Mouse (Mus musculus): Measurements from ENCODE around the gene Scgb1a1. TPM values are rescaled to one million over a fixed set of nuclear protein-coding genes. Genes with fewer than 3 reads are reported as not detected.

Gene Scgb1a1
- polyA plus RNA-seq (2017; shearing (Covaris generic)), result not detected

GRCm38 (mm10) chr19:9087821-9088220 lies at the start of gene Scgb1a1:
Gene Scgb1a1, minus strand, starts transcription at chr19:9087958.

GRCm38 (mm10) chr19:9135512-9136331 lies 48.0 kb upstream of the Scgb1a1 start, which contains the start of gene Asrgl1:
Gene Asrgl1, minus strand, starts transcription at chr19:9135636.

Other genes starting within 250 kb of the Scgb1a1 start
- gene Gng3, start 248.8 kb downstream of the Scgb1a1 start, polyA plus RNA-seq (2017; shearing (Covaris generic)), result not detected
- not detected for gene Lrrn4cl, start 237.2 kb downstream of the Scgb1a1 start, polyA plus RNA-seq (2017; shearing (Covaris generic))
- 149 TPM for gene Ubxn1, start 216.5 kb downstream of the Scgb1a1 start, polyA plus RNA-seq (2017; shearing (Covaris generic))
- 44.5 TPM for gene Uqcc3, start 207.0 kb downstream of the Scgb1a1 start, polyA plus RNA-seq (2017; shearing (Covaris generic))
- 34.3 TPM for gene Lbhd1, start 204.2 kb downstream of the Scgb1a1 start, polyA plus RNA-seq (2017; shearing (Covaris generic))
- not detected for gene Gm49403, start 204.0 kb downstream of the Scgb1a1 start, polyA plus RNA-seq (2017; shearing (Covaris generic))
- 22.7 TPM for gene 1810009A15Rik, start 199.1 kb downstream of the Scgb1a1 start, polyA plus RNA-seq (2017; shearing (Covaris generic))
- not detected for gene Gm49416, start 199.0 kb downstream of the Scgb1a1 start, polyA plus RNA-seq (2017; shearing (Covaris generic))
- gene Ints5, start 195.0 kb downstream of the Scgb1a1 start, polyA plus RNA-seq (2017; shearing (Covaris generic)), result 35.9 TPM
- 100 TPM for gene Ganab, start 189.9 kb downstream of the Scgb1a1 start, polyA plus RNA-seq (2017; shearing (Covaris generic))
- 32.9 TPM for gene B3gat3, start 167.6 kb downstream of the Scgb1a1 start, polyA plus RNA-seq (2017; shearing (Covaris generic))
- gene Rom1, start 158.6 kb downstream of the Scgb1a1 start, polyA plus RNA-seq (2017; shearing (Covaris generic)), result 2.0 TPM
- gene Eml3, start 158.4 kb downstream of the Scgb1a1 start, polyA plus RNA-seq (2017; shearing (Covaris generic)), result 57.6 TPM
- 257 TPM for gene Mta2, start 146.1 kb downstream of the Scgb1a1 start, polyA plus RNA-seq (2017; shearing (Covaris generic))
- gene Tut1, start 134.1 kb downstream of the Scgb1a1 start, polyA plus RNA-seq (2017; shearing (Covaris generic)), result 47.6 TPM
- 375 TPM for gene Eef1g, start 120.9 kb downstream of the Scgb1a1 start, polyA plus RNA-seq (2017; shearing (Covaris generic))
- 8.7 TPM for gene Ahnak, start 98.7 kb downstream of the Scgb1a1 start, polyA plus RNA-seq (2017; shearing (Covaris generic))
- gene Asrgl1, start 47.7 kb upstream of the Scgb1a1 start, polyA plus RNA-seq (2017; shearing (Covaris generic)), result 15.8 TPM